Mouse (Mus musculus) kidney, adult 2 months (tissue): ENCODE data around the gene Slc45a3. TPM values are rescaled to one million over a fixed set of nuclear protein-coding genes. Genes with fewer than 3 reads are reported as not detected.

Source experiments
- DNase-seq: peaks from one replicate; pipeline ENCODE4 v3.0.0; 2021
- H3K27ac ChIP-seq: fragments of 200-500 bp; 2 replicates; pipeline ENCODE4 v1.5.1; 2012; ENCODE audit warnings: low read depth, low read length, control low read depth, inconsistent platforms; ENCODE audit not compliant: insufficient read depth
- H3K27me3 ChIP-seq: fragments of 200-500 bp; replicated peaks from 2 replicates; pipeline ENCODE4 v1.6.1; 2012; ENCODE audit warnings: mild to moderate bottlenecking, moderate library complexity, low read length, inconsistent platforms; ENCODE audit not compliant: control insufficient read depth, insufficient read depth
- H3K36me3 ChIP-seq: fragments of 200-500 bp; 2 replicates; pipeline ENCODE4 v1.6.1; 2012; ENCODE audit warnings: mild to moderate bottlenecking, moderate library complexity, low read length, inconsistent platforms; ENCODE audit not compliant: control insufficient read depth, insufficient read depth
- H3K4me1 ChIP-seq: fragments of 200-500 bp; 2 replicates; pipeline ENCODE4 v1.6.1; 2011; ENCODE audit warnings: low read length; ENCODE audit not compliant: control insufficient read depth, insufficient read depth
- H3K4me3 ChIP-seq: fragments of 200-500 bp; 2 replicates; pipeline ENCODE4 v1.5.1; 2011; ENCODE audit warnings: mild to moderate bottlenecking, low read depth, low read length, control low read depth; ENCODE audit not compliant: insufficient read depth
- CTCF ChIP-seq: fragments of 200-500 bp; conservative IDR thresholded peaks from 2 replicates; pipeline ENCODE4 v1.5.1; 2011; ENCODE audit warnings: low read depth, mild to moderate bottlenecking, control low read depth, low read length, moderate library complexity, mixed read lengths; ENCODE audit not compliant: insufficient read depth, insufficient read length
- POLR2A ChIP-seq: fragments of 200-500 bp; IDR thresholded peaks from one replicate; pipeline ENCODE4 v1.6.1; 2011; ENCODE audit warnings: low read depth, low read length, control low read depth
- WGBS: fragments of 180-500 bp; shearing (Covaris S2); methylation state at CpG from one replicate; pipeline ENCODE4 v1.1.7; 2018; 5-methylcytosine and 5-hydroxymethylcytosine counted together
- polyA plus RNA-seq: library from polyadenylated mRNA; depleted of rRNA; stranded (reverse); fragments of >200 nt; gene quantifications from 2 replicates; pipeline ENCODE4 v1.2.3, GENCODE M21; 2012

The Slc45a3 gene
- polyA plus RNA-seq, 1 experiment, result 30.5 TPM

- H3K4me3 ChIP-seq, result no peak overlapping the region
- 98% methylated on average over 1 of the region's 1 CpGs for WGBS
- no peak for DNase-seq
- H3K27me3 ChIP-seq, result no peaks in the 10 kb centered on the region
- H3K36me3 ChIP-seq, result peaks cover 3% of the 10 kb centered on the region; the same call in 1 of the 2 replicates
- H3K27ac ChIP-seq, result no peak overlapping the region
- peaks cover 7% of the 10 kb centered on the region; the same call in 1 of the 2 replicates for H3K4me1 ChIP-seq
- TF ChIP-seq CTCF (0 out of 2 replicates have a peak, but pooled peaks have one; percentile 26), POLR2A (no peak)
Measured at GRCm38 (mm10) chr1:132014800-132015199, 52.0 kb downstream of the Slc45a3 start.

DNA sequence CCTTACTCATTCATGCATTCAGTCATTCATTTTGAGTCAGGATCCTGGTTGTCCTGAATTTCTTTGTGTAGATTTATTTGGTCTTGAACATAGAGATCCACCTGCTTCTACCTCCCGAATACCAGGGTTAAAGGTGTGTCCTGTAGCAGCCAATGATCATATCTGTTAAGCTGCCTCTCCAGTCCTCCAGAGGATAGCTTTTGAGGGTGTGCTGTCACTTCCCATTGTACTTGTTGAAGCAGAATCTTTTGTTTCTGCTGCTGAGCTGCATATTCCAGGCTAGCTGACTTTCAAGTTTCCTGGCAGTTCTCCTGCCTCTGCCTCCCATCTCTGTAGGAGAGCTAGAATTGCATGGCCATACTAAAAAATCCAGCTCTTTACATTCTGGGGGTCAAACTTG, 53.9 kb downstream of the Slc45a3 start:
- H3K36me3 ChIP-seq, result peaks cover 4% of the 10 kb centered on the region; the same call in 1 of the 2 replicates
- WGBS, result 83% methylated on average over 1 of the region's 1 CpGs

DNA sequence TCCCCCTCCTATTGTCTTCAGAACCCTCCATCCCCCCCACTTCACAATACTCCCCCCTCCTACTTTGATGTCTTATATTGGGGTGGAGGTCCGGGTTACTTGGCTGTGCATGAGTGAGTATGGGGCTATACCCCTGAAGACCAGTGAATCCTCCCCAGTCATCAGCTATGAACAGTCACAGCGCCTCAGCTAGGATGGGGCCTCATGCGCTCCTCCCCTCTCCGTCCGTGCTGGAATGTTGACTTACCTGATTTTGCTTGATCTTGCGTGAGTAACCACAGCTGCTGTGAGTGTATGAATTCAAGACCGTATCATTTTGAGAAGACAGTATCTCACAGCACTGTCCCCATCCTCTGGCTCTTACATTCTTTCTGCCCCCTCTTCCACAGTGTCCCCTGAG, 57.1 kb downstream of the Slc45a3 start:
- no peak for DNase-seq
- 82% methylated on average over 7 of the region's 7 CpGs for WGBS
- H3K27ac ChIP-seq, result no peak overlapping the region
- no peaks in the 10 kb centered on the region for H3K27me3 ChIP-seq
- no peak overlapping the region for H3K4me3 ChIP-seq
- TF ChIP-seq CTCF (no peak), POLR2A (no peak)
- peaks cover 7% of the 10 kb centered on the region for H3K36me3 ChIP-seq
- no peaks in the 10 kb centered on the region for H3K4me1 ChIP-seq

More for the DNA sequence above, 53.9 kb downstream of the Slc45a3 start:
- no peaks in the 10 kb centered on the region for H3K4me1 ChIP-seq
- H3K4me3 ChIP-seq, result no peak overlapping the region
- no peak overlapping the region for H3K27ac ChIP-seq
- DNase-seq, result no peak
- no peaks in the 10 kb centered on the region for H3K27me3 ChIP-seq
- TF ChIP-seq CTCF (no peak), POLR2A (no peak)

DNA sequence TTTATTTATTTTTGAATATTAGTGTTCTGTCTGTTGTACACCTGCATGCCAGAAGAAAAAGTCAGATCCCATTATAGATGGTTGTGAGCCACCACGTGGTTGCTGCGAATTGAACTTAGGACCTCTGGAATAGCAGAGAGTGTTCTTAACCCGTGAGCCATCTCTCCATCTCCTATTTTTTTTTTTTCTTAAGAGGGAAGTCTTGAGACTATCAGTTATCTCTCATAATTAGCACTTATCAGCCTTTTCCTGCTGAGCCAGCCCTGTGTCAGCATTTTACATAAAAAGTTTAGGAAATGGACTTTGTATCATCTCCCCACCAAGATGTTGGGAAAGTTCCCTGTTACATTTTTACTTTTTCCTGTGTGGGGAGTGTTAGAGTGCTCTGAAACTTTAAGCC, 59.3 kb downstream of the Slc45a3 start:
- H3K27me3 ChIP-seq, result no peaks in the 10 kb centered on the region
- 36% methylated on average over 3 of the region's 3 CpGs for WGBS
- H3K4me3 ChIP-seq, result no peak overlapping the region
- peaks cover 6% of the 10 kb centered on the region for H3K36me3 ChIP-seq
- no peak overlapping the region for H3K27ac ChIP-seq
- peak; percentile 43 for DNase-seq
- TF ChIP-seq POLR2A, result no peak
- no peak for TF ChIP-seq CTCF
- H3K4me1 ChIP-seq, result no peaks in the 10 kb centered on the region

- peaks cover 3% of the 10 kb centered on the region for H3K36me3 ChIP-seq
- no peaks in the 10 kb centered on the region for H3K4me1 ChIP-seq
- 73% methylated on average over 11 of the region's 11 CpGs for WGBS
- DNase-seq, result no peak
- no peaks in the 10 kb centered on the region for H3K27me3 ChIP-seq
- no peak overlapping the region for H3K4me3 ChIP-seq
- TF ChIP-seq POLR2A (no peak), CTCF (no peak)
- no peak overlapping the region for H3K27ac ChIP-seq
Measured at GRCm38 (mm10) chr1:132026925-132027646, 64.3 kb downstream of the Slc45a3 start.

DNA sequence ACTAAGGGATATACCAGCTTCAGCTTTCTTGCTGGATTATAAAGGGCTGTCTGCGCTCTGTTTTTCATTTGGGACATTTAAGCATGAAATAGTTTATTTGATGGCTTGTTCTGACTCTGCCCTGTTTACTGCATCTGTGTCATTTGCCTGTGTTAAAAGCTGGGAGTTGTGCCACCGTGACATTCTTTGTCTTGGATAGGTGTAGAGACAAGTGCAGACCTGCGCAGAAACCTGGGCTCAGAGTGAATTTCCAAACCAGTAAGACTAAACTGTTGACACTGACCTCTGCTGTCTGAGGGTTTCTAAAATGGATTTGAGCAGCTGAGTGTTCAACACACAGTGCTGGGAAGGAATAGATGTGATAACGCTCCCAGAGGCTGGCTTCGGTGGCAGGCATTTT, 65.2 kb downstream of the Slc45a3 start:
- Histone ChIP-seq H3K27ac (no peak overlapping the region), H3K4me3 (no peak overlapping the region), H3K36me3 (peaks cover 3% of the 10 kb centered on the region), H3K4me1 (no peaks in the 10 kb centered on the region), H3K27me3 (no peaks in the 10 kb centered on the region)
- 88% methylated on average over 5 of the region's 5 CpGs for WGBS
- DNase-seq, result no peak
- TF ChIP-seq CTCF, result no peak
- no peak for TF ChIP-seq POLR2A

- whole genome bisulfite sequencing, result 90% methylated on average over 9 of the region's 9 CpGs
- DNase-seq, result no peak
- H3K27ac ChIP-seq, result no peak overlapping the region
- no peaks in the 10 kb centered on the region for H3K27me3 ChIP-seq
- H3K36me3 ChIP-seq, result peaks cover 3% of the 10 kb centered on the region
- no peak overlapping the region for H3K4me3 ChIP-seq
- no peak for TF ChIP-seq CTCF
- no peak for TF ChIP-seq POLR2A
- no peaks in the 10 kb centered on the region for H3K4me1 ChIP-seq
Measured at GRCm38 (mm10) chr1:132028413-132028812, 65.6 kb downstream of the Slc45a3 start.
